Mouse (Mus musculus) lung, embryonic 15.5 days (tissue): ENCODE results near the gene Cope. TPM values are rescaled to one million over a fixed set of nuclear protein-coding genes. Genes with fewer than 3 reads are reported as not detected.

Experiments used
- ATAC-seq: fragments of 200-750 bp; cut with Nextera tagmentation; 2 replicates; pipeline ENCODE4 v1.8.0; 2017; ENCODE audit warnings: moderate number of reproducible peaks, borderline replicate concordance; ENCODE audit not compliant: low FRiP score, low TSS enrichment; ENCODE audit errors: extremely low read depth
- H3K27ac ChIP-seq: fragments of 300-500 bp; sonication (generic); 2 replicates; pipeline ENCODE4 v1.5.1; 2015; ENCODE audit warnings: moderate library complexity, mild to moderate bottlenecking, inconsistent platforms
- H3K27me3 ChIP-seq: fragments of 300-500 bp; sonication (generic); 2 replicates; pipeline ENCODE4 v1.6.1; 2015; ENCODE audit warnings: inconsistent platforms
- H3K36me3 ChIP-seq: fragments of 300-500 bp; sonication (generic); 2 replicates; pipeline ENCODE4 v1.6.1; 2015; ENCODE audit warnings: inconsistent platforms
- H3K4me1 ChIP-seq: fragments of 300-500 bp; sonication (generic); 2 replicates; pipeline ENCODE4 v1.6.1; 2015; ENCODE audit warnings: inconsistent platforms
- H3K4me2 ChIP-seq: fragments of 300-500 bp; sonication (generic); 2 replicates; pipeline ENCODE4 v1.6.1; 2015; ENCODE audit warnings: inconsistent platforms, mild to moderate bottlenecking, moderate library complexity
- H3K4me3 ChIP-seq: fragments of 300-500 bp; sonication (generic); 2 replicates; pipeline ENCODE4 v1.5.1; 2015; ENCODE audit warnings: mild to moderate bottlenecking, inconsistent platforms
- H3K9ac ChIP-seq: fragments of 300-500 bp; sonication (generic); 2 replicates; pipeline ENCODE4 v1.6.1; 2015; ENCODE audit warnings: inconsistent platforms
- H3K9me3 ChIP-seq: fragments of 300-500 bp; sonication (generic); 2 replicates; pipeline ENCODE4 v1.6.1; 2016; ENCODE audit warnings: inconsistent platforms
- WGBS: fragments of 180-500 bp; shearing (Covaris S2); methylation state at CpG from one replicate; pipeline ENCODE4 v1.1.7; 2015; 5-methylcytosine and 5-hydroxymethylcytosine counted together
- polyA plus RNA-seq: library from polyadenylated mRNA; unstranded; fragments of >200 nt; fragmentation: Nextera tagmentation; extraction: Ambion mirVana; gene quantifications from 2 replicates; pipeline ENCODE4 v1.2.1, GENCODE M21; 2015

Cope gene
- polyA plus RNA-seq, 1 experiment from 2014 or later = 332 TPM

GRCm38 (mm10) chr8:70315624-70316510 lies 13.5 kb downstream of the Cope start, which contains the start of gene Cers1:
Gene Cers1 (plus strand): TSS chr8:70315775.
- Histone ChIP-seq H3K4me2 (peak within 1 kb of the TSS; percentile 84), H3K36me3 (peaks cover 29% of the 10 kb centered on the region), H3K9me3 (no peaks in the 10 kb centered on the region), H3K9ac (peak within 1 kb of the TSS; percentile 43), H3K27me3 (no peaks in the 10 kb centered on the region), H3K4me1 (peaks cover 27% of the 10 kb centered on the region), H3K27ac (0 out of 2 replicates have a peak within 1 kb of the TSS, but pooled peaks have one; percentile 4), H3K4me3 (peak within 1 kb of the TSS; percentile 48)
- WGBS = 3% methylated on average over 59 of the region's 66 CpGs
- ATAC-seq = peak; percentile 67; the same call in 1 of the 2 replicates

DNA sequence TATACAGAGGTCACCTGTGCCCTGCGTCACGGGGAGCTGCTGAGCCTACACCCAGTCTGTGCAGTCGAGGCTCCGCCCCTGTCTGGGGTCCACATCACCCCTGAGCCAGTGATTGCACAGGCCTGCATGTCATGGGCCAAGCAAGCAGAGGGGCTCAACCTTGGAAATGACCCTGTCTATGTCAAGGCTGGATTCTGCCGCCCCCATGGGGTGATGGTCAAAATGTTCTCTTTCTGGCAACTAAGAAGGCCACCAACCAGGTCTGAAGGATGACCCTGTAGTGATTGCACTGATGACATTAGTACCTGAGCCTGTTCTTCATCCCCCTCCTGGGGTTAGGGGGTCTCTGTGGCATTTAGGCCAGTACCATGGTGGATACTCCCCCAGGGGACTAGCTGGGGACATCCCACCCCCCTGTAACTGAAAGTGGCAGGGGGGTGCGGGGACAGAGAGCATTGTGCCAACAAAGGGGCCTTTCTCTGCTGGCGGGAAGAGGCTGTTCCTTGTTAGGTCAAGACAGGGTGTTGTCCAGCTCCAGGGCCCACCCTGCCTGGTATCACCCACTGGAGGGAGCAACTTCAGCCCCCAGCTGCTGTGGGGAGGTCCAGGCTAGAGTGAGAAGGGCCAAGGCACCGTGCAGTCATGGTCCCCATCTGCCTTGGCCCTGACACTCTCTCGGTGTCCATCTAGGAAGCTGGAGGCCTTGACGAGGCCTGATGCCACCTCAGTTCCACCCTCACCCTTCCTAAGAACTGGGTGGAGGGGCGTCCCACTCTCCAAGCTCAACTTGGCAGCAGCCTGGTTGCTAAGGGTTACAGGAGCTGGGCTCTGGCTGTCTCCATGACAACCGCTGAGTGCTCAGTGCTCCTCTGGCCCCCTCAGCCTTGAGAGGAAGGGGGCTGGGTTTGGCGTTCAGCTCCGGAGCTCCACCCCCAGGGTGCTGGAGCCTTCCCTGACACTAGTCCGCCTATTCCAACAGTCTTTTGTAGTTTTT lies 14.5 kb downstream of the Cope start:
- peak overlapping the region; percentile 48 for H3K4me3 ChIP-seq
- WGBS = 13% methylated on average over 15 of the region's 15 CpGs
- H3K9me3 ChIP-seq = no peaks in the 10 kb centered on the region
- no peak overlapping the region for H3K27ac ChIP-seq
- H3K4me2 ChIP-seq = peak overlapping the region; percentile 84
- H3K4me1 ChIP-seq = peaks cover 27% of the 10 kb centered on the region
- H3K9ac ChIP-seq = no peak overlapping the region
- H3K27me3 ChIP-seq = no peaks in the 10 kb centered on the region
- H3K36me3 ChIP-seq = peaks cover 20% of the 10 kb centered on the region
- peak; percentile 76 for ATAC-seq

GRCm38 (mm10) chr8:70317872-70318271 lies 15.6 kb downstream of the Cope start:
- Histone ChIP-seq H3K9me3 (no peaks in the 10 kb centered on the region), H3K27ac (no peak overlapping the region), H3K4me1 (peaks cover 27% of the 10 kb centered on the region), H3K9ac (no peak overlapping the region), H3K4me3 (no peak overlapping the region), H3K4me2 (no peak overlapping the region), H3K36me3 (peaks cover 10% of the 10 kb centered on the region), H3K27me3 (no peaks in the 10 kb centered on the region)
- WGBS = 83% methylated on average over 5 of the region's 5 CpGs
- no peak for ATAC-seq

DNA sequence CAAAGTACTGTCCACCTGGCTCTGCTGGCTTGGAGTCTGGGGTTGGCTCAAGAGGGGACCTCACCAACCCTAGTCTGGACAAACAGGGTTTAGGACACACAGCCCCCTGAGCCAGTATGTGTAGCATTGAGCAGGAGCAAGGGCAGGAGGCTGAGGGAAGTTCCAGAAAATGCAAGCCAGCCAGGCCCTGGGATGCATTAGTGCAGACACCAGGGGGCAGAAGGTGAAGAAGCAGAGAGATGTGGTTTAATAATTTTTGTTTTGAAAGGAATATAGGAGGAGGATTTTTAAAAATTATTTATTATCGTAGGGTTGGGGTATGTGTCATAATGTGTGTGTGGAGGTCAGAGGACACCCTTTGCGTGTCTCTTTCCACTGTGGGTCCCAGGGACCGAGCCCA lies 21.4 kb downstream of the Cope start:
- Histone ChIP-seq H3K27ac (no peak overlapping the region), H3K27me3 (no peaks in the 10 kb centered on the region), H3K9me3 (no peaks in the 10 kb centered on the region), H3K36me3 (no peaks in the 10 kb centered on the region), H3K4me2 (no peak overlapping the region), H3K4me1 (no peaks in the 10 kb centered on the region), H3K9ac (no peak overlapping the region), H3K4me3 (no peak overlapping the region)
- no peak for ATAC-seq
- WGBS = 89% methylated on average over 3 of the region's 3 CpGs

GRCm38 (mm10) chr8:70327512-70327911 lies 25.2 kb downstream of the Cope start:
- Histone ChIP-seq H3K9ac (no peak overlapping the region), H3K27me3 (no peaks in the 10 kb centered on the region), H3K36me3 (peaks cover 13% of the 10 kb centered on the region), H3K9me3 (no peaks in the 10 kb centered on the region), H3K4me1 (peaks cover 18% of the 10 kb centered on the region), H3K4me3 (no peak overlapping the region), H3K4me2 (no peak overlapping the region), H3K27ac (no peak overlapping the region)
- 88% methylated on average over 6 of the region's 6 CpGs for WGBS
- no peak for ATAC-seq

DNA sequence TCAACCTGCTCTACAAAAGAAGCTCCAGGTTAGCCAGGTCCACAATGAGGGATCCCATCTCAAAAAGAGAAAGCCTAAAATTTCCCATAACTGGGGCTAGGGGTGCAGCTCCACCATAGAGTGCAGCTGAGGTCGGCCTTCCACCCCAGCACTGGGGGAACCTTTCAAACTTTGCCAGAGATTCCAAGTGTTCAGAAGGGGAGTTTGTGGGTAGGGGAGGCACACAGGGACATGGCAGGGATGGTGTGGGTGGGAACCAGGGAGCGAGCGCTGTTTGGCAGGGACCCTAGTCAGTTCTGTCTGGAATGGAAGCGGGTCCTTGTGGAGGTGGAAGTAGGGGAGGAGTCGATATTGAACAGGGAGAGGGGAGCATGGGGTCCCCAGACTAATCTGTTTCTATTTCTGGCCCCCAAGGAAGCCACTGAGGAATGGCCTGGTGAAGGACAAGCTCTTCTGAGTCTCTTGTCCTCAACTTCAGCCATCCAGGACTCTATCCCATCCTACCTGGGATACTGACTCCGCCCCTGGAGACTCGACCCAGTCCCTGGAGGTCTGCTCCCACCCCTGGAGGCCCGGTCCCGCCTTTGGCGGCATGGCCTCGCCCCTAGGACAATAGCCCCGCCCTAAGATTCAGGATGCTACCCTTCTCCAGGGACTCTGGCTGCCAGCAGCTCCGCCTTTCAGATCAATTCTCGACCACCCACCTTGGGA lies 27.0 kb downstream of the Cope start, which contains the start of gene Gdf1:
Gdf1 (plus strand) TSS at position 694 of the 711 bp plus-strand sequence.
- ATAC-seq = no peak
- 28% methylated on average over 14 of the region's 14 CpGs for WGBS
- Histone ChIP-seq H3K4me3 (peak within 1 kb of the TSS; percentile 17), H3K4me2 (peak within 1 kb of the TSS; percentile 43), H3K9ac (no peak within 1 kb of the TSS), H3K36me3 (peaks cover 31% of the 10 kb centered on the region), H3K4me1 (peaks cover 18% of the 10 kb centered on the region), H3K27ac (no peak within 1 kb of the TSS), H3K27me3 (no peaks in the 10 kb centered on the region), H3K9me3 (no peaks in the 10 kb centered on the region)

- H3K36me3 ChIP-seq = peaks cover 39% of the 10 kb centered on the region
- H3K4me3 ChIP-seq = peak overlapping the region; percentile 17
- peak; percentile 11; the same call in 1 of the 2 replicates for ATAC-seq
- no peak overlapping the region for H3K27ac ChIP-seq
- no peak overlapping the region for H3K9ac ChIP-seq
- H3K27me3 ChIP-seq = no peaks in the 10 kb centered on the region
- peak overlapping the region; percentile 43 for H3K4me2 ChIP-seq
- peaks cover 18% of the 10 kb centered on the region for H3K4me1 ChIP-seq
- no peaks in the 10 kb centered on the region for H3K9me3 ChIP-seq
- WGBS = 6% methylated on average over 45 of the region's 45 CpGs
Observed at GRCm38 (mm10) chr8:70329835-70330740, 27.8 kb downstream of the Cope start.

DNA sequence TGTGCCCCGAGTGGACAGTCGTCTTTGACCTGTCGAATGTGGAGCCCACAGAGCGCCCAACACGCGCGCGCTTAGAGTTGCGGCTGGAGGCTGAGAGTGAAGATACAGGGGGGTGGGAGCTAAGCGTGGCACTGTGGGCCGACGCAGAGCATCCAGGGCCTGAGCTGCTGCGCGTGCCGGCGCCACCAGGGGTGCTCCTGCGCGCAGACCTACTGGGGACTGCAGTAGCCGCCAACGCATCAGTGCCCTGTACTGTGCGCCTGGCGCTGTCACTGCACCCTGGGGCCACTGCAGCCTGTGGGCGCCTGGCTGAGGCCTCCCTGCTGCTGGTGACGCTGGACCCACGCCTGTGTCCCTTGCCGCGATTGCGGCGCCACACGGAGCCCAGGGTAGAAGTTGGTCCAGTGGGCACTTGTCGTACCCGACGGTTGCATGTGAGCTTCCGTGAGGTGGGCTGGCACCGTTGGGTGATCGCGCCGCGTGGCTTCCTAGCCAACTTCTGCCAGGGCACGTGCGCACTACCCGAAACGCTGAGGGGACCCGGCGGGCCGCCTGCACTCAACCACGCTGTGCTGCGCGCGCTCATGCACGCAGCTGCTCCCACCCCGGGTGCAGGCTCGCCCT lies 28.5 kb downstream of the Cope start:
- peak overlapping the region; percentile 43 for H3K4me2 ChIP-seq
- no peak overlapping the region for H3K27ac ChIP-seq
- no peak overlapping the region for H3K9ac ChIP-seq
- no peaks in the 10 kb centered on the region for H3K9me3 ChIP-seq
- H3K36me3 ChIP-seq = peaks cover 47% of the 10 kb centered on the region
- peak overlapping the region; percentile 17 for H3K4me3 ChIP-seq
- no peaks in the 10 kb centered on the region for H3K27me3 ChIP-seq
- peak; percentile 71 for ATAC-seq
- WGBS = 31% methylated on average over 53 of the region's 53 CpGs
- H3K4me1 ChIP-seq = peaks cover 18% of the 10 kb centered on the region

- Histone ChIP-seq H3K36me3 (peaks cover 53% of the 10 kb centered on the region), H3K27me3 (no peaks in the 10 kb centered on the region), H3K9ac (no peak overlapping the region), H3K4me3 (no peak overlapping the region), H3K9me3 (no peaks in the 10 kb centered on the region), H3K4me2 (no peak overlapping the region), H3K4me1 (peaks cover 18% of the 10 kb centered on the region), H3K27ac (no peak overlapping the region)
- ATAC-seq = no peak
- 70% methylated on average over 19 of the region's 19 CpGs for WGBS
Observed at GRCm38 (mm10) chr8:70331526-70331925, 29.2 kb downstream of the Cope start.
